Mouse (Mus musculus): ENCODE data around the gene Cacna1a. TPM values are rescaled to one million over a fixed set of nuclear protein-coding genes. Genes with fewer than 3 reads are reported as not detected.
A peak's percentile ranks its signal among the peaks of the same experiment; 100 is the strongest.

Gene Cacna1a
- polyA plus RNA-seq, 1 experiment, result 80.8 TPM

GRCm38 (mm10) chr8:84566816-84567413, 178.7 kb downstream of the Cacna1a start:
- no peak for DNase-seq (ENCODE audit: low read depth)
- TF ChIP-seq CTCF (IDR thresholded peaks at IDR 0.05; ENCODE audit: borderline replicate concordance, extremely low read depth, insufficient read depth, insufficient read length), result no peak
- TF ChIP-seq POLR2A (IDR thresholded peaks at IDR 0.05; ENCODE audit: borderline replicate concordance, extremely low read depth, insufficient read depth, insufficient read length, poor library complexity, severe bottlenecking), result no peak

GRCm38 (mm10) chr8:84567541-84567940, 179.3 kb downstream of the Cacna1a start:
- DNase-seq (ENCODE audit: low read depth), result no peak
- no peak for TF ChIP-seq CTCF (IDR thresholded peaks at IDR 0.05; ENCODE audit: borderline replicate concordance, extremely low read depth, insufficient read depth, insufficient read length)
- TF ChIP-seq POLR2A (IDR thresholded peaks at IDR 0.05; ENCODE audit: borderline replicate concordance, extremely low read depth, insufficient read depth, insufficient read length, poor library complexity, severe bottlenecking), result no peak

DNA sequence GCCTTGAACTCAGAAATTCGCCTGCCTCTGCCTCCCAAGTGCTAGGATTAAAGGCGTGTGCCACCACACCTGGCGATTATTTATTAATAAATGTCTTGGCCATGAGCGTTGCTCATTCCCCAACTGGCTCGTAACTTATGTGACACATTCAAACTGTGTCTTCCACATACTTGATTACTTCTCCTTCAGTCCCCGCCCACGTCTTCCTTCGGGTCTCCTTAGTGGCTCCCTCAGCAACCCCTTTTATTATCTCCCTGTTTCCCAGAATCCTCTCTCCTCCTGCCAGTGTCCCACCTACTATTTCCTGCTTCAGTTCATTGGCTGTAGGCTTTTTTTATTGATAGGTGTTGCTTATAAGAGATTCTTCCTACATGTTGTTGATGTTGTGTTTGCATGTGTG, 180.5 kb downstream of the Cacna1a start:
- TF ChIP-seq POLR2A (IDR thresholded peaks at IDR 0.05; ENCODE audit: borderline replicate concordance, extremely low read depth, insufficient read depth, insufficient read length, poor library complexity, severe bottlenecking), result no peak
- TF ChIP-seq CTCF (IDR thresholded peaks at IDR 0.05; ENCODE audit: borderline replicate concordance, extremely low read depth, insufficient read depth, insufficient read length), result no peak
- no peak for DNase-seq (ENCODE audit: low read depth)

- peak; percentile 62 for DNase-seq (ENCODE audit: low read depth)
- TF ChIP-seq POLR2A (IDR thresholded peaks at IDR 0.05; ENCODE audit: borderline replicate concordance, extremely low read depth, insufficient read depth, insufficient read length, poor library complexity, severe bottlenecking) (no peak), CTCF (IDR thresholded peaks at IDR 0.05; ENCODE audit: borderline replicate concordance, extremely low read depth, insufficient read depth, insufficient read length) (peak; percentile 30; the same call in 1 of the 2 replicates)
These were observed 181.9 kb downstream of the Cacna1a start for GRCm38 (mm10) chr8:84569921-84570673.

DNA sequence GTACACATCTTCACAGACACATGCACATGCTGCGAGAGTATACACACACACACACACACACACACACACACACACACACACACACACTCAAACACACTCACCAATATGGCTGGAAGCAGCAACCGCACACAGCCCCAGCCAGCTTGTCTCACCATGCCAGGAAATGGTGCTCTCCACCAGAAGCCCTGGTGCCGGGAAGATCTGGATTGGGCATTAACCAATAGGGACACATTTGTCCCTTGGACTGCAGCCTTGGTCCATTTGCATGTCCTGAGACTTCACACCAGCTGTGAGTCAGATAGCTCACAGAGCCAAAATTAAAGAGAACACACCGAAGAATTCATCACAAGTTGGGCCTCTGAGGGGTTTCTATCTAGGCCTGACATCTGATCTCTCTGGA, 189.2 kb downstream of the Cacna1a start:
- TF ChIP-seq POLR2A (IDR thresholded peaks at IDR 0.05; ENCODE audit: borderline replicate concordance, extremely low read depth, insufficient read depth, insufficient read length, poor library complexity, severe bottlenecking), result no peak
- no peak for TF ChIP-seq CTCF (IDR thresholded peaks at IDR 0.05; ENCODE audit: borderline replicate concordance, extremely low read depth, insufficient read depth, insufficient read length)

GRCm38 (mm10) chr8:84579595-84579994, 191.4 kb downstream of the Cacna1a start:
- peak; percentile 69 for DNase-seq (ENCODE audit: low read depth)
- TF ChIP-seq POLR2A (IDR thresholded peaks at IDR 0.05; ENCODE audit: borderline replicate concordance, extremely low read depth, insufficient read depth, insufficient read length, poor library complexity, severe bottlenecking), result no peak
- TF ChIP-seq CTCF (IDR thresholded peaks at IDR 0.05; ENCODE audit: borderline replicate concordance, extremely low read depth, insufficient read depth, insufficient read length), result peak; percentile 82

More for the DNA sequence above, 189.2 kb downstream of the Cacna1a start:
- no peak for DNase-seq (ENCODE audit: low read depth)

- TF ChIP-seq CTCF (IDR thresholded peaks at IDR 0.05; ENCODE audit: borderline replicate concordance, extremely low read depth, insufficient read depth, insufficient read length), result peak; percentile 29; the same call in 1 of the 2 replicates
- no peak for TF ChIP-seq POLR2A (IDR thresholded peaks at IDR 0.05; ENCODE audit: borderline replicate concordance, extremely low read depth, insufficient read depth, insufficient read length, poor library complexity, severe bottlenecking)
- no peak for DNase-seq (ENCODE audit: low read depth)
These were observed 197.1 kb downstream of the Cacna1a start for GRCm38 (mm10) chr8:84585311-84585710.

GRCm38 (mm10) chr8:84586221-84586620, 198.0 kb downstream of the Cacna1a start:
- TF ChIP-seq CTCF (IDR thresholded peaks at IDR 0.05; ENCODE audit: borderline replicate concordance, extremely low read depth, insufficient read depth, insufficient read length) (no peak), POLR2A (IDR thresholded peaks at IDR 0.05; ENCODE audit: borderline replicate concordance, extremely low read depth, insufficient read depth, insufficient read length, poor library complexity, severe bottlenecking) (no peak)
- DNase-seq (ENCODE audit: low read depth), result no peak

DNA sequence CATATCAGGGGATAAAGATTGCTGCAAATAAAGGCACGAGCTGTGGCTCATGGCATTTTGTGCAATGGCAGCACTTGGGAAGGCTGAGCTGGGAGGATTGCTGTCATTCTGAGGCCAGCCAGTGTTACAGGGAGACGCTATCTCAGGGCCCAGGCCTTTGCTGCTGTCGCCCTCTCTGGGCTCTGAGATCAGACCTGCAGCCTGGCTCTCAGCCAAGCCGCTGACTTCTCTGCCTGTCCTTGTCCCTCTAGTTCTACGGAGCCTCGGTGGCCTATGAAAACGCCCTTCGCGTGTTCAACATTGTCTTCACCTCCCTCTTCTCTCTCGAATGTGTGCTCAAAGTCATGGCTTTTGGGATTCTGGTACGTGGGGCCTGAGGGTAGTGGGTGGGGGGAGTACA, 200.3 kb downstream of the Cacna1a start:
- DNase-seq (ENCODE audit: low read depth), result no peak
- TF ChIP-seq POLR2A (IDR thresholded peaks at IDR 0.05; ENCODE audit: borderline replicate concordance, extremely low read depth, insufficient read depth, insufficient read length, poor library complexity, severe bottlenecking), result no peak
- TF ChIP-seq CTCF (IDR thresholded peaks at IDR 0.05; ENCODE audit: borderline replicate concordance, extremely low read depth, insufficient read depth, insufficient read length), result no peak

DNA sequence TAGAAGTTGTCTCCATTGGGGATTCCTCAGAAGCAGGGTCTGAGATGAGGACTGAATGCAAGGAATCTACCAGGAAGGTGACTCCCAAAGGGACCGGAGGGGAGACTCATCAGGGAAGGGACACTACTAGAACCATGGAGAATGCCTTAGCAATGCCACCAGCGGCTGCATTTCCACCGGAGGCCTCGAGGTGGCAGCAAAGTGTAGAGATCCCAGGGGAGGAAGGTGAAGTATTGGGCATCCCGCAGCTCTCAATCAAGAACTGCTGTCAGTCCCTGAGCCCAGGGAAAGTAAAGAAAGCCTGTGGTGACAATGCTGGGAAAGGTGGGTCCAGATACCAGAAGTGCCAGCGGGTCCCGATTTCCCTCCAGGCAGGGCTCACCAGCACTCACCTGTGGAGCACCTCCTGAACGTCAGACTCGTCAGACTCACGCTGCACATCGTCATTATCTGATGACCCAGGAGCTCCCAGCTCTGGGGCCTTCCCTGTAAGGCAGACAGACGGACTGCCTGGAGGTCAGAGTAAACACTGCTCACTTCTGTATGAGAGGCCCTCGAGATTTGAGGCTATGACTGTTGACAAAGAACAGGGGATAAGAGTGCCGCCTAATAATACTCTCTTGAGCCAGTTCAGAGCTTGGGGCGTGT, 203.9 kb downstream of the Cacna1a start:
- peak; percentile 96 for TF ChIP-seq CTCF (IDR thresholded peaks at IDR 0.05; ENCODE audit: borderline replicate concordance, extremely low read depth, insufficient read depth, insufficient read length)
- no peak for TF ChIP-seq POLR2A (IDR thresholded peaks at IDR 0.05; ENCODE audit: borderline replicate concordance, extremely low read depth, insufficient read depth, insufficient read length, poor library complexity, severe bottlenecking)
- DNase-seq (ENCODE audit: low read depth), result peak; percentile 75

- TF ChIP-seq CTCF (IDR thresholded peaks at IDR 0.05; ENCODE audit: borderline replicate concordance, extremely low read depth, insufficient read depth, insufficient read length), result no peak
- TF ChIP-seq POLR2A (IDR thresholded peaks at IDR 0.05; ENCODE audit: borderline replicate concordance, extremely low read depth, insufficient read depth, insufficient read length, poor library complexity, severe bottlenecking), result no peak
- DNase-seq (ENCODE audit: low read depth), result no peak
These were observed 204.9 kb downstream of the Cacna1a start for GRCm38 (mm10) chr8:84593143-84593542.
